Mouse (Mus musculus): ENCODE results near the gene Pard6b. TPM values are rescaled to one million over a fixed set of nuclear protein-coding genes. Genes with fewer than 3 reads are reported as not detected.
"Not testable (repeated sequence)": the region's sequence is repeated elsewhere in the genome, so short reads cannot be mapped to it uniquely, and the experiment has no call there.

The Pard6b gene
- polyA plus RNA-seq, 1 experiment from 2014 or later = 5.3 TPM

DNA sequence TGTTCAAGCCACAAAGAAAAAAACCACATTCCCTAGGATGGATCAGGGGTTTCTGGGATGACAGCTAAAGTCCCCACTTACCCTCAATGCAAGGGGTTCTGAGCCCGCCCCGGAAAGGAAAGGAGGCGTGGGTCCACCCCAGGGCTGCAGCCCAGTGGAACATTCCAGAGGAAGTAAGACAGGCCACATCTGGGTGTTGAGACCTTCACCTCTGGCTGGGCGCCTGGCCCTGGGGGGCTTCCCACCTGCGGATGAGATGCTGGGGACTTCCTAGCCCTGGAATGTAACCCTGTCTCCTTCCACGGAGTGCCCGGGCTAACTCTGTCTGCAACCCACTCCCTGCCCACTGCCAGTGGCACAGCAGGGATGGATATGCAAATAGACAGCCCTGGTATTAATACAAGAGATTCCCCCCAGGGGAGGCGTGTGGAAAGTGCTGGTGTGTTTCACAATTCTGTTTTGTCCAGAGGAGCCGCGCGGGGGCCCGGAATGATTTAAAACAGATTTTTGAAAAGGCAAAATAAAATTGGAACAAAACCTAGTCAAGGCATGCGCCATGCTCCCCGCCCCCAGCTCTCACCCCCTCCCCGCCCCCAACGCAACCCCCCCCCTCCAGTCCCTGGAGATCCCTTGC lies 31.7 kb upstream of the Pard6b start:
- H3K9ac ChIP-seq = no peak overlapping the region; the same call in 1 of the 2 replicates
- H3K9me3 ChIP-seq (replicated peaks) = no peaks in the 10 kb centered on the region
- peak overlapping the region; percentile 57 for H3K4me3 ChIP-seq
- no peaks in the 10 kb centered on the region for H3K36me3 ChIP-seq
- peaks cover 36% of the 10 kb centered on the region for H3K4me1 ChIP-seq (replicated peaks)
- 10% methylated on average over 16 of the region's 16 CpGs for WGBS
- peak overlapping the region; percentile 95 for H3K4me2 ChIP-seq
- no peak for ATAC-seq (replicated peaks; ENCODE audit: insufficient number of reproducible peaks, insufficient read depth, low FRiP score, low read depth)
- H3K27ac ChIP-seq = no peak overlapping the region
- H3K27me3 ChIP-seq = peaks cover 14% of the 10 kb centered on the region

GRCm38 (mm10) chr2:168050000-168050942 lies 30.5 kb upstream of the Pard6b start:
- under 1% methylated on average over 56 of the region's 56 CpGs for WGBS
- H3K4me2 ChIP-seq = peak overlapping the region; percentile 95
- H3K27ac ChIP-seq = 0 out of 2 replicates have a peak overlapping the region, but pooled peaks have one; percentile 2

GRCm38 (mm10) chr2:168052156-168052555 lies 28.6 kb upstream of the Pard6b start:
- H3K27ac ChIP-seq = no peak overlapping the region
- H3K4me1 ChIP-seq (replicated peaks) = peaks cover 36% of the 10 kb centered on the region
- 83% methylated on average over 1 of the region's 1 CpGs for WGBS

More at GRCm38 (mm10) chr2:168050000-168050942, 30.5 kb upstream of the Pard6b start:
- Histone ChIP-seq H3K27me3 (peaks cover 14% of the 10 kb centered on the region), H3K9ac (peak overlapping the region; percentile 57), H3K4me3 (peak overlapping the region; percentile 57), H3K9me3 (replicated peaks) (no peaks in the 10 kb centered on the region), H3K36me3 (no peaks in the 10 kb centered on the region), H3K4me1 (replicated peaks) (peaks cover 33% of the 10 kb centered on the region)
- ATAC-seq (replicated peaks; ENCODE audit: insufficient number of reproducible peaks, insufficient read depth, low FRiP score, low read depth) = peak; percentile 25

GRCm38 (mm10) chr2:168052689-168053088 lies 28.1 kb upstream of the Pard6b start:
- peaks cover 14% of the 10 kb centered on the region for H3K27me3 ChIP-seq
- no peak overlapping the region for H3K4me2 ChIP-seq
- no peak for ATAC-seq (replicated peaks; ENCODE audit: insufficient number of reproducible peaks, insufficient read depth, low FRiP score, low read depth)
- H3K9ac ChIP-seq = no peak overlapping the region
- peaks cover 36% of the 10 kb centered on the region for H3K4me1 ChIP-seq (replicated peaks)
- no peak overlapping the region for H3K27ac ChIP-seq
- H3K36me3 ChIP-seq = no peaks in the 10 kb centered on the region
- H3K4me3 ChIP-seq = no peak overlapping the region
- no peaks in the 10 kb centered on the region for H3K9me3 ChIP-seq (replicated peaks)
- 14% methylated on average over 2 of the region's 2 CpGs for WGBS

More at GRCm38 (mm10) chr2:168052156-168052555, 28.6 kb upstream of the Pard6b start:
- Histone ChIP-seq H3K36me3 (no peaks in the 10 kb centered on the region), H3K9me3 (replicated peaks) (no peaks in the 10 kb centered on the region), H3K27me3 (peaks cover 14% of the 10 kb centered on the region), H3K9ac (no peak overlapping the region), H3K4me3 (no peak overlapping the region), H3K4me2 (no peak overlapping the region)
- no peak for ATAC-seq (replicated peaks; ENCODE audit: insufficient number of reproducible peaks, insufficient read depth, low FRiP score, low read depth)

DNA sequence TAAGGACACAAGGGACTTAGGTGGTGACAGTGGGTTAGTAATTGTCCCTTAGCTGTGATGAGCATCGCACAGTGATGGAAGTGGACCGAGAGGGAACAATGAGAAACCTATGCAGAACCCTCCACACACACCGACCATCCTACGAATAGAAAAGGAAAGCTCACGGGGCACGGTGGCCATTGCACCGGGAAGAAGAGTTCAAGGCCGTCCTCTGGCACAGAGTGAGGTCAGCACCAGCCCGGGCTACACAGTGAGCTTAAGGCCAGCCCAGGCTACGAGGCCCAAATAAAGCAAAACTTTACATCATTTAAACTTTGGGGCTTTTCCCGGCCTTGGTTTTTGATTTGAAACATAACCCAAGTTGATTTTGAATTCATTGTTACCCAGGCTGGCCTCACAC lies 26.7 kb upstream of the Pard6b start:
- 90% methylated on average over 11 of the region's 11 CpGs for WGBS
- Histone ChIP-seq H3K4me2 (no peak overlapping the region), H3K9me3 (replicated peaks) (no peaks in the 10 kb centered on the region), H3K27ac (no peak overlapping the region), H3K36me3 (no peaks in the 10 kb centered on the region), H3K27me3 (peaks cover 11% of the 10 kb centered on the region), H3K4me1 (replicated peaks) (peaks cover 42% of the 10 kb centered on the region), H3K4me3 (no peak overlapping the region), H3K9ac (no peak overlapping the region)
- no peak for ATAC-seq (replicated peaks; ENCODE audit: insufficient number of reproducible peaks, insufficient read depth, low FRiP score, low read depth)

DNA sequence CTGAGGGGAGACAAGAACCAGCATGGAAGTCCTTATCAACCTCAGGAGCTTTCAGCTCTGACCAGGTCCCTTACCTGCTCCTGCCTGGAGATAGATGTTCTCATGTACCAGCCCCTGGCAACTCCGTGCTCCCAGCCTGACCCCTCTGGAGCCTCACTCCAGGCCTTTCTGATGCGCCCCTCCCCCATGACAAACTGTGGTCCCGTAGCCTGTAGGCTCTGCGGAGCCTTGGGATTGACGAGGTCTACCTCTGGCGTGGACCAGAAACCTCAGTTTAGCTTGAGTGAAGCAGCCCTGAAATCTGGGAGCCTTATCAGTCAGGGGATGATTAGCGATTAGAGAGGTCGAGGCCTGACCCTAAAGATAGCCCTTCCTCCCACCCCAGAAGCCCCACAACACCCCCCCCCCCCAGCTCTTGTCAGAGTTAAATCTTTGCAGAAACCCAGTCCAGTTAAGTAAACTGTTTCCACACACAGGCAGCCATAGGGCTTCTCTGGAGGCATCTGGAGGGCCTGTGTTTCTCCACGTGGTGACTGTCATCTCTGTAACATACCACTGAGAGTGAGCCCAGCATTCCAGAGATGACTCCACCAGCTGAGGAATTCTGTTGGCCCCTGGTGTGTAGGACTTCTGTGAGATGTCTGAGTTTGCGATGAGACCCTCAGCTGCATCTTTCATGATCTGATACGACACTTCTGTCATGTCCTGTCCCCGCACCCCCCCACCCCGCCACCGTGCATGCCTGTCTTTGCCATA lies 24.7 kb upstream of the Pard6b start:
- 0 out of 2 replicates have a peak, but pooled peaks have one; percentile 56 for ATAC-seq (replicated peaks; ENCODE audit: insufficient number of reproducible peaks, insufficient read depth, low FRiP score, low read depth)
- 19% methylated on average over 14 of the region's 14 CpGs for WGBS
- H3K9ac ChIP-seq = 0 out of 2 replicates have a peak overlapping the region, but pooled peaks have one; percentile 4
- no peak overlapping the region for H3K4me3 ChIP-seq
- no peaks in the 10 kb centered on the region for H3K36me3 ChIP-seq
- H3K27ac ChIP-seq = peak overlapping the region; percentile 53
- H3K4me2 ChIP-seq = peak overlapping the region; percentile 34
- no peaks in the 10 kb centered on the region for H3K9me3 ChIP-seq (replicated peaks)
- H3K4me1 ChIP-seq (replicated peaks) = peaks cover 25% of the 10 kb centered on the region
- H3K27me3 ChIP-seq = peaks cover 8% of the 10 kb centered on the region

- 0 out of 2 replicates have a peak, but pooled peaks have one; percentile 3 for ATAC-seq (replicated peaks; ENCODE audit: insufficient number of reproducible peaks, insufficient read depth, low FRiP score, low read depth)
- H3K27ac ChIP-seq = peak overlapping the region; percentile 53
- no peaks in the 10 kb centered on the region for H3K9me3 ChIP-seq (replicated peaks)
- H3K36me3 ChIP-seq = no peaks in the 10 kb centered on the region
- peaks cover 3% of the 10 kb centered on the region; the same call in 1 of the 2 replicates for H3K27me3 ChIP-seq
- peak overlapping the region; percentile 34 for H3K4me2 ChIP-seq
- H3K4me3 ChIP-seq = no peak overlapping the region
- peaks cover 25% of the 10 kb centered on the region for H3K4me1 ChIP-seq (replicated peaks)
- 35% methylated on average over 8 of the region's 8 CpGs for WGBS
- no peak overlapping the region for H3K9ac ChIP-seq
Observed at GRCm38 (mm10) chr2:168056666-168056933, 24.2 kb upstream of the Pard6b start.

- 75% methylated on average over 2 of the region's 2 CpGs for WGBS
- ATAC-seq (replicated peaks; ENCODE audit: insufficient number of reproducible peaks, insufficient read depth, low FRiP score, low read depth); H3K27ac ChIP-seq; H3K27me3 ChIP-seq; H3K36me3 ChIP-seq; H3K4me3 ChIP-seq; H3K9me3 ChIP-seq (replicated peaks); H3K9ac ChIP-seq; H3K4me2 ChIP-seq: not testable (repeated sequence)
- H3K4me1 ChIP-seq (replicated peaks) = peaks cover 25% of the 10 kb centered on the region
Observed at GRCm38 (mm10) chr2:168057876-168058275, 22.9 kb upstream of the Pard6b start.

- Histone ChIP-seq H3K4me3 (no peak overlapping the region), H3K4me1 (replicated peaks) (peaks cover 25% of the 10 kb centered on the region), H3K9me3 (replicated peaks) (no peaks in the 10 kb centered on the region), H3K9ac (no peak overlapping the region), H3K36me3 (no peaks in the 10 kb centered on the region), H3K27ac (peak overlapping the region; percentile 28; the same call in 1 of the 2 replicates), H3K4me2 (peak overlapping the region; percentile 24; the same call in 1 of the 2 replicates), H3K27me3 (no peaks in the 10 kb centered on the region)
- ATAC-seq (replicated peaks; ENCODE audit: insufficient number of reproducible peaks, insufficient read depth, low FRiP score, low read depth) = no peak; the same call in 1 of the 2 replicates
- 21% methylated on average over 13 of the region's 13 CpGs for WGBS
Observed at GRCm38 (mm10) chr2:168058488-168059199, 22.2 kb upstream of the Pard6b start.

DNA sequence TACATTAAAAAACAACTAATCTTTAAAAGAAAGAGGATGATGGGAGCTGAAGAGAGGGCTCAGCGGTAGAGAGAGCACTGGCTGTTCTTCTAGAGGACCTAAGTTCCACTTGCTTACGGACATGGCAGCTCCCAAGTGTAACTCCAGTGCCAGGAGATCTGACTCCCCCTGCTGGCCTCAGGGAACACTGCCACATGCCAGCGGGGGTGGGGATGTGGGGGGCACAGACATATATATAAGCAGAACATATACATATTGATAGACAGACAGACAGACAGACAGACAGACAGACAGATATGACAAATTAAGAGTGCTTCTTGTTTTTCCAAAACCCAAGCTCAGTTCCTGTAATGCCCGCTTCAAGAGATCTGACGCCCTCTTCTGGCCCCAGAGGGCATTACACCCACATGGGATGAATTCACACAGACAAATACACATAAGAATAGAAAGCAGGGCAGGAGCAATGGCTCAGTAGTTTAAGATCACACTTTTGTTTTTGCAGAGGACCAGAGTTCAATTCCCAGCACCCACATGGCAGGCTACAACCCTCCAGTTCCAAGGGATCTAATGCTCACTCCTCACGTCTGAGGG lies 21.5 kb upstream of the Pard6b start:
- Histone ChIP-seq H3K36me3 (no peaks in the 10 kb centered on the region), H3K9me3 (replicated peaks) (no peaks in the 10 kb centered on the region), H3K27ac (no peak overlapping the region), H3K27me3 (no peaks in the 10 kb centered on the region), H3K4me2 (no peak overlapping the region), H3K9ac (no peak overlapping the region), H3K4me3 (no peak overlapping the region), H3K4me1 (replicated peaks) (peaks cover 25% of the 10 kb centered on the region)
- no peak for ATAC-seq (replicated peaks; ENCODE audit: insufficient number of reproducible peaks, insufficient read depth, low FRiP score, low read depth)
- 80% methylated on average over 6 of the region's 6 CpGs for WGBS

All from heart, embryonic 15.5 days (tissue).